Mouse (Mus musculus): ENCODE measurements at regions not wholly inside any gene's neighbourhood (a gene's known extent, or its start where the extent isn't known, plus 50 kb on each side); places are given as distances from the start of the nearest gene placed in this dataset.

DNA sequence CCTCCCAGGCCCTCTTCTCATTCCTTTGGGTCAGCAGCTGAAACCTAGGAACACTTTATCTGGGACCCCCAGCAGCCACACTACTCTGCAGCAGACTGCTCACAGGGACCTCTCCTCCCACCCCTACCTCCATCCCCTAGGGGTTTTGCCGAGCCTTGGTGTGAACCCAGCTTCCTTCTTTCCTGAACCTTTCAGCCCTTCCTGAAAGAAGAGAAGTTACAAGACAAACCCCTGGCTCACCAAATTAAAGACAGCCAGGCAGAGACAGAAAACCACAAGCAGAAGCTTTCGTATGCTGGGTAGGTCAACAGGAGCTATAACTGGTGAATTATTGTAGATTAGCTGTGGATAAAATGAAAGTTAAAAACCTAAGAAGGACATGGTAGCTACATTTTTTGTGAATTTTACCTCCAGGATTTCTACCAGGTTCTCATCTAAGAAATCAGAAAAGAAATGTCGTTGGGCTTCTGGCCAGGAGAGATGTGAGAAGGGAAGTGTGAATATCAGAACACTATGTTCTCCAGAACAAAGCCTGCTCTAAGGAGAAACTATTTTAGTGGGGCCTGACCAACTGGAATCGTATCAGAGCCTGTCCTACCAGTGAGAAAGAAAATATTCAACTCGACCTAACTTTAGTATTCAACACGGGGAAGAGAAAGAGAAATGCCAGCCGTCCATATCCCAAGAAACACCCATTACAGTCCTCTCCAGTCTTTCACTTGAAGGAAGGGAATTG is 147.4 kb downstream of the Snx18 start:
- TF ChIP-seq HCFC1 (IDR thresholded peaks at IDR 0.05; ENCODE audit: low read depth, low read length) (no peak), MAX (IDR thresholded peaks at IDR 0.05; ENCODE audit: low read length) (no peak), SMC3 (IDR thresholded peaks at IDR 0.05; ENCODE audit: low read depth, low read length) (no peak), CTCF (conservative IDR thresholded peaks at IDR 0.05 in 1 of 2, IDR thresholded peaks at IDR 0.05 in 1 of 2; ENCODE audit: low read depth in 2 of 2, low read length in 2 of 2) (no peak), TBP (conservative IDR thresholded peaks at IDR 0.05; ENCODE audit: low read depth, low read length) (no peak)
